In genomic region chr2:113427886-113428625, GRCm38 (mm10) we compare ENCODE assay signal across 15 mouse cellular contexts.
DNase-seq lines count a peak whose midpoint lies in the region; ATAC-seq and TF ChIP-seq lines count a peak whose summit lies in the region.
"Had no signal": no experiment of that assay in that cellular context is flagged by ENCODE, and none has a peak within 500 bp of the region (broad histone marks: within the 10 kb centered on the region; RNA-seq: fewer than 3 reads in every experiment).

No protein-coding gene starts in this region.

- H3K4me3 ChIP-seq in forebrain, embryonic 10.5 days, result no peak overlapping the region
- H3K4me3 ChIP-seq in forebrain, postnatal 0 days (ENCODE audit: low read depth, low read length), result no peak overlapping the region
- H3K4me3 ChIP-seq in lung, embryonic 16.5 days (ENCODE audit: low read length), result no peak overlapping the region
- H3K4me3 ChIP-seq in heart, adult 2 months, result no peak overlapping the region
- H3K4me3 ChIP-seq: hindbrain, embryonic 15.5 days; stomach, embryonic 15.5 days had no signal

- TF ChIP-seq EP300 in heart, adult 2 months (IDR thresholded peaks at IDR 0.05; ENCODE audit: insufficient read depth, low read depth, low read length), result no peak

- H3K4me2 ChIP-seq in forebrain, postnatal 0 days (ENCODE audit: low read depth), result no peak overlapping the region
- H3K4me2 ChIP-seq in lung, embryonic 16.5 days (ENCODE audit: low read depth, low read length), result no peak overlapping the region
- H3K4me2 ChIP-seq: hindbrain, embryonic 15.5 days; midbrain, embryonic 11.5 days; stomach, embryonic 15.5 days had no signal

- intact Hi-C loops in gastrocnemius, postnatal 36 days (cut with DNase I), result no loop called here
- intact Hi-C loops in heart, adult 2 months (cut with DNase I), result no loop called here

- WGBS in forebrain, embryonic 10.5 days, result 39% methylated on average over 4 of the region's 4 CpGs
- WGBS in forebrain, postnatal 0 days, result 26% methylated on average over 4 of the region's 4 CpGs
- WGBS in lung, embryonic 16.5 days, result 14% methylated on average over 4 of the region's 4 CpGs
- 57% methylated on average over 4 of the region's 4 CpGs for WGBS in heart, adult 2 months

- no peaks in the 10 kb centered on the region for H3K9me3 ChIP-seq in forebrain, embryonic 10.5 days
- H3K9me3 ChIP-seq in forebrain, postnatal 0 days (ENCODE audit: low read length), result no peaks in the 10 kb centered on the region
- no peaks in the 10 kb centered on the region for H3K9me3 ChIP-seq in lung, embryonic 16.5 days (ENCODE audit: control insufficient read depth, low read length)
- H3K9me3 ChIP-seq: hindbrain, embryonic 15.5 days; stomach, embryonic 15.5 days had no signal

- H3K27ac ChIP-seq in forebrain, embryonic 10.5 days, result 0 out of 2 replicates have a peak overlapping the region, but pooled peaks have one; percentile 8
- no peak overlapping the region for H3K27ac ChIP-seq in forebrain, postnatal 0 days (ENCODE audit: low read depth, low read length)
- H3K27ac ChIP-seq in lung, embryonic 16.5 days (ENCODE audit: low read length), result peak overlapping the region; percentile 38
- no peak overlapping the region for H3K27ac ChIP-seq in heart, adult 2 months
- H3K27ac ChIP-seq: hindbrain, embryonic 15.5 days; stomach, embryonic 15.5 days had no signal

- H3K27me3 ChIP-seq in forebrain, embryonic 10.5 days (ENCODE audit: poor library complexity, severe bottlenecking), result no peaks in the 10 kb centered on the region
- H3K27me3 ChIP-seq in forebrain, postnatal 0 days (ENCODE audit: insufficient read depth, low read length), result no peaks in the 10 kb centered on the region
- H3K27me3 ChIP-seq in lung, embryonic 16.5 days (ENCODE audit: control insufficient read depth, insufficient read depth, low read depth, low read length), result no peaks in the 10 kb centered on the region
- no peaks in the 10 kb centered on the region for H3K27me3 ChIP-seq in heart, adult 2 months (ENCODE audit: control insufficient read depth, insufficient read depth, low read length)
- H3K27me3 ChIP-seq: hindbrain, embryonic 15.5 days; stomach, embryonic 15.5 days had no signal

- peaks cover 10% of the 10 kb centered on the region for H3K4me1 ChIP-seq in forebrain, embryonic 10.5 days
- H3K4me1 ChIP-seq in forebrain, postnatal 0 days (ENCODE audit: insufficient read depth), result no peaks in the 10 kb centered on the region
- H3K4me1 ChIP-seq in lung, embryonic 16.5 days (replicated peaks; ENCODE audit: control insufficient read depth, insufficient read depth, low read length), result no peaks in the 10 kb centered on the region; the same call in 1 of the 2 replicates
- no peaks in the 10 kb centered on the region for H3K4me1 ChIP-seq in heart, adult 2 months (ENCODE audit: control insufficient read depth, insufficient read depth, low read length)
- H3K4me1 ChIP-seq: hindbrain, embryonic 15.5 days; stomach, embryonic 15.5 days had no signal

- no peak overlapping the region for H3K9ac ChIP-seq in forebrain, postnatal 0 days
- H3K9ac ChIP-seq in lung, embryonic 16.5 days (ENCODE audit: low read length), result no peak overlapping the region
- H3K9ac ChIP-seq in heart, adult 2 months (ENCODE audit: low read depth, low read length), result no peak overlapping the region
- H3K9ac ChIP-seq: hindbrain, embryonic 15.5 days; stomach, embryonic 15.5 days had no signal

- no peaks in the 10 kb centered on the region for H3K79me2 ChIP-seq in heart, adult 2 months (replicated peaks; ENCODE audit: control insufficient read depth, insufficient read depth, low read length)

- no peak for TF ChIP-seq CTCF in forebrain, postnatal 0 days (IDR thresholded peaks at IDR 0.05; ENCODE audit: low read depth)
- TF ChIP-seq CTCF in heart, adult 2 months (IDR thresholded peaks at IDR 0.05), result no peak

- no peak for TF ChIP-seq POLR2A in heart, adult 2 months (IDR thresholded peaks at IDR 0.05; ENCODE audit: insufficient read depth, low read depth, low read length)

- ATAC-seq in forebrain, postnatal 0 days, result no peak
- peak; percentile 90 for ATAC-seq in lung, embryonic 16.5 days (ENCODE audit: low read depth)

- peak; percentile 32 for DNase-seq in forebrain, embryonic 10.5 days (ENCODE audit: extremely low spot score, low spot score)
- DNase-seq in forebrain, postnatal 0 days, result no peak
- DNase-seq in embryo, embryonic 11.5 days (ENCODE audit: low read depth, low spot score), result peak; percentile 31
- peak; percentile 76 for DNase-seq in forelimb bud, embryonic 11.5 days (ENCODE audit: low read depth, low spot score)
- DNase-seq in gastrocnemius, postnatal 36 days, result no peak
- no peak for DNase-seq in heart, adult 2 months
- no peak for DNase-seq in ovary, postnatal 10 days (ENCODE audit: low spot score)
- DNase-seq: adrenal gland, postnatal 14 days; cerebellum, postnatal 14 days; gastrocnemius, postnatal 14 days had no signal

- H3K36me3 ChIP-seq in forebrain, embryonic 10.5 days (replicated peaks), result no peaks in the 10 kb centered on the region
- no peaks in the 10 kb centered on the region for H3K36me3 ChIP-seq in forebrain, postnatal 0 days (ENCODE audit: insufficient read depth)
- no peaks in the 10 kb centered on the region for H3K36me3 ChIP-seq in lung, embryonic 16.5 days (ENCODE audit: control insufficient read depth, insufficient read depth, low read length)
- no peaks in the 10 kb centered on the region for H3K36me3 ChIP-seq in heart, adult 2 months (ENCODE audit: control insufficient read depth, insufficient read depth, low read length)
- H3K36me3 ChIP-seq: G1E; hindbrain, embryonic 15.5 days; stomach, embryonic 15.5 days had no signal

Comparison
In these comparisons a context has a peak if more than half of its experiments do, and no peak if none do; other contexts are left out.
1. DNase-seq: peak in forebrain, embryonic 10.5 days (single experiment), embryo, embryonic 11.5 days (single experiment) and forelimb bud, embryonic 11.5 days (single experiment); none in forebrain, postnatal 0 days (single experiment), gastrocnemius, postnatal 36 days (0 of 2), heart, adult 2 months (0 of 2) and ovary, postnatal 10 days (single experiment).
2. H3K27ac ChIP-seq: peak in forebrain, embryonic 10.5 days (single experiment) and lung, embryonic 16.5 days (single experiment); none in forebrain, postnatal 0 days (single experiment) and heart, adult 2 months (single experiment).